Mouse (Mus musculus) heart, embryonic 11.5 days (tissue): ENCODE data around the gene Gm45716. TPM values are rescaled to one million over a fixed set of nuclear protein-coding genes. Genes with fewer than 3 reads are reported as not detected.

Source experiments
- ATAC-seq: fragments of 200-750 bp; cut with Nextera tagmentation; replicated peaks from 2 replicates; pipeline ENCODE4 v1.8.0; 2017; ENCODE audit warnings: moderate library complexity; ENCODE audit not compliant: insufficient number of reproducible peaks, low FRiP score, low TSS enrichment
- H3K27ac ChIP-seq: fragments of 300-500 bp; sonication (generic); 2 replicates; pipeline ENCODE4 v1.5.1; 2014; ENCODE audit warnings: mild to moderate bottlenecking, low read depth, low read length
- H3K27me3 ChIP-seq: fragments of 300-500 bp; sonication (generic); 2 replicates; pipeline ENCODE4 v1.6.1; 2014; ENCODE audit warnings: mild to moderate bottlenecking, low read length, mixed read lengths; ENCODE audit not compliant: control insufficient read depth, insufficient read depth
- H3K36me3 ChIP-seq: fragments of 300-500 bp; sonication (generic); 2 replicates; pipeline ENCODE4 v1.6.1; 2014; ENCODE audit warnings: mild to moderate bottlenecking, low read length, moderate library complexity, mixed read lengths; ENCODE audit not compliant: control insufficient read depth, insufficient read depth
- H3K4me1 ChIP-seq: fragments of 300-500 bp; sonication (generic); 2 replicates; pipeline ENCODE4 v1.6.1; 2014; ENCODE audit warnings: low read length; ENCODE audit not compliant: control insufficient read depth, insufficient read depth
- H3K4me2 ChIP-seq: fragments of 300-500 bp; sonication (generic); 2 replicates; pipeline ENCODE4 v1.6.1; 2014; ENCODE audit warnings: mild to moderate bottlenecking, moderate library complexity
- H3K4me3 ChIP-seq: fragments of 300-500 bp; sonication (generic); 2 replicates; pipeline ENCODE4 v1.5.1; 2014; ENCODE audit warnings: low read depth, low read length
- H3K9ac ChIP-seq: fragments of 300-500 bp; sonication (generic); 2 replicates; pipeline ENCODE4 v1.6.1; 2014; ENCODE audit warnings: mild to moderate bottlenecking, low read depth, low read length, moderate library complexity
- H3K9me3 ChIP-seq: fragments of 300-500 bp; sonication (generic); replicated peaks from 2 replicates; pipeline ENCODE4 v1.6.1; 2016; ENCODE audit warnings: low read length; ENCODE audit not compliant: control insufficient read depth
- WGBS: fragments of 180-500 bp; shearing (Covaris S2); extraction: QIAGEN DNeasy Blood & Tissue Kit; methylation state at CpG from one replicate; pipeline ENCODE4 v1.1.7; 2014; ENCODE audit not compliant: insufficient replicate concordance; 5-methylcytosine and 5-hydroxymethylcytosine counted together
- polyA plus RNA-seq: library from polyadenylated mRNA; unstranded; fragments of >200 nt; fragmentation: Nextera tagmentation; extraction: Ambion mirVana; gene quantifications from 2 replicates; pipeline ENCODE4 v1.2.1, GENCODE M21; 2014

The Gm45716 gene
- polyA plus RNA-seq, 1 experiment from 2014 or later = 50.9 TPM

DNA sequence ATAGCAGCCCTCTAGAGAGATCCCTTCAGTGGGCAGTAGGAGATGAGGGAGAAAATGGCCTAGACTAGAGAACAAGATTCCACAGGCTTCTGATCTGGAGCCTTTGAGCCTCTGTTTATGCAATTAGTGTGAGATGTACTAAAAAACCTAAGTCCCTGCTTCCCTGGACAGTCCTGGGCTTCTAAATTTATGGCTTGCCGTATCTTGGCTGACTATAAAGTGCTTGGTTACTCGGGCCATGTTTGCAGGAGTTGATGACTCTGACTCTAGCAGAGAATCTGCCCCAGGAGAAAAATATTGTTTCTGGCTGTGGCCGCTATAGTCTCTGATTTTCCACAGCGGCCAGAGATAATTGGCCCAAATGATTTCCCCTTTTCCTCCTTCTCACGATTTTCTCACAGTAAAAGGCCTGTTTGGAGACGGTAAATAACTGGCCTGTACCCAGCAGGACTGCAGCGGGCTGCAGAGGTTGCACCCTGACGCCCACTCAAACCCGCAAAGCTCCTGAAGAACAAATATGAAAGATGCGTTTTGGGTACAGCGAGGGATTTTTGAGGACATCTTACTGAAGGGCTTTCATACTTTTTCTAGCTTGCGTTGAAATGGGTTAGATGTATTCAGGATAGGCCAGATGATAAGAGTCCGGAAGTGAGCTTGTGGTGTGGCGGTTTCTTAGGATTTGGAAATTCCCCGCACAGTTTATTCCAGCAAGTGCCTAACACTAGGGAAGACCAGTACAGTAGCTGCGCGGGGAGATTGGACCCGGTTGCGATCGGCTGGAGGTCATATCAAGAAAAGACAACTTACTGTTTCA lies 18.1 kb upstream of the Gm45716 start:
- 52% methylated on average over 20 of the region's 20 CpGs for WGBS
- H3K27ac ChIP-seq = no peak overlapping the region
- H3K4me2 ChIP-seq = peak overlapping the region; percentile 52
- H3K36me3 ChIP-seq = no peaks in the 10 kb centered on the region
- no peaks in the 10 kb centered on the region for H3K27me3 ChIP-seq
- no peaks in the 10 kb centered on the region for H3K4me1 ChIP-seq
- H3K4me3 ChIP-seq = peak overlapping the region; percentile 26; the same call in 1 of the 2 replicates
- H3K9me3 ChIP-seq = no peaks in the 10 kb centered on the region
- no peak for ATAC-seq
- no peak overlapping the region for H3K9ac ChIP-seq

DNA sequence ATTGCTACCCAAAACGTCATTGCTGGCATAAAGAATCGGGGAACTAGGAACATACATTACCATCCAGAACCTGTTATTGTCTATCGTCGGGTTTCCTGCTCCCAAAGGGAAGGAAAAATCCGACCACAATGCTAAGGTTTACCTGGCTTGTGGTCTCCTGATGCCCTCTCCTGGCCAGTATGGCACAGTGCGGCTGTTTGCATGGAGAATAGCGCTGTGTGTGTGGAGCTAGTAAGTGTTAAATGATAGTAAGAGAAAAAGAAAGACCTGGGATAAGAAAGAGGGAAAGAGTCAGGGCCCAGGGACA lies 17.5 kb upstream of the Gm45716 start:
- Histone ChIP-seq H3K9ac (no peak overlapping the region), H3K9me3 (no peaks in the 10 kb centered on the region), H3K36me3 (no peaks in the 10 kb centered on the region), H3K4me2 (peak overlapping the region; percentile 52), H3K27ac (no peak overlapping the region), H3K4me1 (no peaks in the 10 kb centered on the region), H3K27me3 (no peaks in the 10 kb centered on the region), H3K4me3 (peak overlapping the region; percentile 26; the same call in 1 of the 2 replicates)
- ATAC-seq = 0 out of 2 replicates have a peak, but pooled peaks have one; percentile 57
- WGBS = 2% methylated on average over 7 of the region's 7 CpGs

DNA sequence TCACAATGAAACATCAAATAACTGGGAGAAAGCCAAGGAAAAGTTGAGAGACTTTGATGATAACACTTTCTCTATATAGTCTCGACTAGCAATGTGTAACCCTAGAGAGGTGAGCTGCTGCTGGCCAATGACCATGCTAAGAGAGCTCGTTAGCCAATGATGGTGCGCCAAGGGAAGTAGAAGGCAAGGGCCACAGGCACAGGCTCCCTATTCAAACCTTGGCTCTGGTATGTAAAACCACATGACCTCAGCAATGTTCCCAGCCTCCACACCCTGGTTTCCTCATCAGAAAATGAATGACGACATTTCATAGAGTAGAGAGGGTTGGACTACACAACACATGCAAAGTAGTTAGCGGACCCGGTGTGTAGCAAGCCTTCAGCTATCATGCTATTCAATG lies 15.2 kb upstream of the Gm45716 start:
- H3K4me1 ChIP-seq = no peaks in the 10 kb centered on the region
- ATAC-seq = no peak
- no peaks in the 10 kb centered on the region for H3K36me3 ChIP-seq
- H3K27me3 ChIP-seq = no peaks in the 10 kb centered on the region
- H3K4me3 ChIP-seq = no peak overlapping the region
- no peak overlapping the region for H3K9ac ChIP-seq
- no peaks in the 10 kb centered on the region for H3K9me3 ChIP-seq
- 81% methylated on average over 6 of the region's 6 CpGs for WGBS
- H3K4me2 ChIP-seq = no peak overlapping the region
- no peak overlapping the region for H3K27ac ChIP-seq

DNA sequence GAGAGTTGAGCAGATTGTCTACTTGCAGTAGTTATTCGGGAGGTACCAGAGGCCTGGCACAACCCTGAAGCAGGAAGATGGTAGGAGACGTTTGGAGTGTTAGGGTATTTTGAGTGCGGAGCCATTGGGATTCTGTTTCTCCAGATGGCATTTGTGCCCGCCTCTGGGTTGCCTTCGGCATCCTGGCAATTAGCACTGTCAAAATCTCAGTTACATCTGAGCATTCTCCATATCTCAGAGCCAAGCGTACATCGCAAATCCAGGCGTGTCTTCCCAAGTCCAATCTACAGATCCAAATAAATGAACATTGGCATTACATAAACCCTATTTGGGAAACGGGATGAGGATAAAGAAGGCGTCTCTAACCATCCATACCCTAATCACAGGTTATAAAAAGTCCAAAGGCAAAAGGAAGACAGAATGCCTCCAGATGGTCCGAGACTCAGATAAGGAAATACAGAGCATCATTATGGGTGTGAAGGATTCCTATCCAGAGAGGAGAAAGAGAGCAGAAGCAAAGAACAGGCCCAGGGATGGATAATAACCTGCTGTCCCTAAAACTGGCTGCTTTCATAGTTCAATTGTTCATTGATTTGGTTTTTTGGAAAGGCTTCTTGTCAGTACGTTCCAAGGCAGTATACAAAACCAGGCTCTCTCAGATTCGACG lies 11.7 kb upstream of the Gm45716 start:
- Histone ChIP-seq H3K27me3 (no peaks in the 10 kb centered on the region), H3K36me3 (no peaks in the 10 kb centered on the region), H3K9ac (no peak overlapping the region), H3K4me3 (no peak overlapping the region), H3K27ac (no peak overlapping the region), H3K4me2 (no peak overlapping the region), H3K9me3 (no peaks in the 10 kb centered on the region), H3K4me1 (no peaks in the 10 kb centered on the region)
- WGBS = 82% methylated on average over 14 of the region's 14 CpGs
- no peak for ATAC-seq

DNA sequence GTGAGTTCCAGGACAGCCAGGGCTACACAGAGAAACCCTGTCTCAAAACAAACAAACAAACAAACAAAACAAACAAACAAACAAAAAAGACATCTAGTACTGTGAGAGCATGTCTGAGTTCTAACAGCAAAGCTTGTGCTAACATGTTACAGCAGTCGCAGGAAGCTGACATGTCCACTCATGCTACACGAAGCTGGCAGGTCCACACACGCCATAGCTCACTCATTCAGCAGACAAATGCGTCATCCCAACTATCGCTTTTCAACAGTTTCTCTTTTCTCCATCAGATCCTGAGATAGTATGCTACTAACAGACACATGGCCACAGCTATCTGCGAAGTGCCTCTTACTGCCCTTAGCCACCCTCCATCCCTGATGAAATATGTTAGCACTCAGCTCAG lies 10.1 kb upstream of the Gm45716 start:
- WGBS = 86% methylated on average over 6 of the region's 6 CpGs
- H3K36me3 ChIP-seq = no peaks in the 10 kb centered on the region
- no peaks in the 10 kb centered on the region for H3K9me3 ChIP-seq
- no peak overlapping the region for H3K9ac ChIP-seq
- no peaks in the 10 kb centered on the region for H3K4me1 ChIP-seq
- no peak overlapping the region for H3K27ac ChIP-seq
- ATAC-seq = no peak
- H3K27me3 ChIP-seq = no peaks in the 10 kb centered on the region
- H3K4me3 ChIP-seq = no peak overlapping the region
- no peak overlapping the region for H3K4me2 ChIP-seq

DNA sequence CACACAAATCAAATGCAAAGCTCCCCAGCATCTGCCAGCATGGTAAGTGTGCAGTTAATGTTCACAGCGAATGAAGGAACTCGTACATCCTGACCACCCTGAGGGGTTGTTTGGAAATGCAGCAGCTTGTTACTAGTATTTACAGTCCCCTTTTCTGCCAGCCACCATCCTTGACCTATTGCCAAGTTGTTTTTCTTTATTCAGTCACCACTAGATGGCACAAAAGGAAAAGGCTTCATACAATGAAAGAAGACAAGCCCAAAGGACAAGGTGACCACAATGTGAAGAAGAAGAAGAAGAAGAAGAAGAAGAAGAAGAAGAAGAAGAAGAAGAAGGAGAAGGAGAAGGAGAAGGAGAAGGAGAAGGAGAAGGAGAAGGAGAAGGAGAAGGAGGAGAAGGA lies 4.1 kb upstream of the Gm45716 start:
- H3K9ac ChIP-seq = no peak overlapping the region
- no peaks in the 10 kb centered on the region for H3K4me1 ChIP-seq
- H3K27me3 ChIP-seq = no peaks in the 10 kb centered on the region
- H3K36me3 ChIP-seq = no peaks in the 10 kb centered on the region
- no peak for ATAC-seq
- H3K4me2 ChIP-seq = no peak overlapping the region
- no peak overlapping the region for H3K4me3 ChIP-seq
- WGBS = 35% methylated on average over 2 of the region's 2 CpGs
- no peaks in the 10 kb centered on the region for H3K9me3 ChIP-seq
- H3K27ac ChIP-seq = no peak overlapping the region

DNA sequence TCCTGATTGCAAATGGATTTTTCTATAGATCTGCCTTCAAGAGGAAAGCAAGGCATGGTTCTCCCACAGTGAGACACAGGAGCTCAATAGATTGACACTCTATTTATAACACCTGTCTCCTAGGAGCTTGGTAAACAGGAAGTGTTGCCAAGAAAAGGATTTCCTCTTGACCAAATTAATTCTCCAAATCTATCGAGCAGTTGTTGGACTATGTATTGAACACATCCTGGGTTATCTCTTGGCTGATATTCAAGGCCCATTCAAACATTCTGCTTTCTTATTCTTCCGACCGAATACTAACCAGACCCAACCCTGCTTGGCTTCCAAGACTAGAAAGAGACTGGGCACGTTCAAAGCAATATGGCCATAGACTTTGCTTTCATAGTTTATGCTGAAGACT lies 2.7 kb upstream of the Gm45716 start:
- Histone ChIP-seq H3K4me1 (no peaks in the 10 kb centered on the region), H3K36me3 (no peaks in the 10 kb centered on the region), H3K27me3 (no peaks in the 10 kb centered on the region), H3K9ac (no peak overlapping the region), H3K4me3 (no peak overlapping the region), H3K4me2 (no peak overlapping the region), H3K27ac (no peak overlapping the region), H3K9me3 (no peaks in the 10 kb centered on the region)
- WGBS = 66% methylated on average over 4 of the region's 4 CpGs
- no peak for ATAC-seq

DNA sequence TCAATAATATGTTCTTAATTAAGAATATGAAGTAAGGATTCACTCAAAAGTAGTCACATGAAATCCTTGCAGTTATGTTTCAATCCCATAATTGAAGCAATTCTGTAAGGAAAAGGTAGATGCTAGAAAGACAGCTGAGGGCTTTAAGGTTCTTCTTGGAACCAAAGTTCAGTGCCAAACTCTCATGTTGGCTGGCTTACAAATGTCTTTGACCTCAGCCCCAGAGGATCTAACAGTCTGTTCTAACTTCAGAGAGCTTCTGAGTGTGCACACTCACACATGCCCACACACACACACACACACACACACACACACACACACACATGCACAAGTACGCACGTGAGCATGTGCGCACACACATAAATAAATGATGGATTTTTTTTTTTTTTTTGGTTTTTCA lies 2.7 kb downstream of the Gm45716 start:
- H3K27me3 ChIP-seq = no peaks in the 10 kb centered on the region
- H3K4me3 ChIP-seq = no peak overlapping the region
- no peak for ATAC-seq
- no peaks in the 10 kb centered on the region for H3K4me1 ChIP-seq
- no peaks in the 10 kb centered on the region for H3K36me3 ChIP-seq
- H3K9me3 ChIP-seq = 0 out of 2 replicates have a peak, but pooled peaks cover 2% of the 10 kb centered on the region
- no peak overlapping the region for H3K9ac ChIP-seq
- H3K4me2 ChIP-seq = no peak overlapping the region
- WGBS = 94% methylated on average over 3 of the region's 3 CpGs
- no peak overlapping the region for H3K27ac ChIP-seq

DNA sequence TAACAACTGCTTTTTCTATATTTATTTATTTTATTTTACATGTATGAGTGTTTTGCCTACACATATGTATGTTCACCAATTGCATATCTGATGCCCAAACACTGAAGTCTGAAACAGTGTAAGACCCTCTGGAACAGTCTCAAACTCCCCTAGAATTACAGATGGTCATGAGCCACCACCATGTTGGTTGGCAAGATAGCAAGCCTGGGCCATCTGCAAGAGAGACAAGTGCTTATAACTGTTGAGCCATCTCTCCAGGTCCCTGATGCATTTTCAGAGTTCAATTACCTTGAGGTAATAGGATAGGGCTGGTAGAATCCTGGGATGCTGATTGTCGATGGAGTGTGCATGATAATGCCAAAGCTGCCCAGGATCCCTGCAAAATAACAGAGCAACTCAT lies 7.5 kb downstream of the Gm45716 start:
- ATAC-seq = no peak
- no peak overlapping the region for H3K4me2 ChIP-seq
- 82% methylated on average over 1 of the region's 1 CpGs for WGBS
- H3K9ac ChIP-seq = no peak overlapping the region
- H3K9me3 ChIP-seq = 0 out of 2 replicates have a peak, but pooled peaks cover 2% of the 10 kb centered on the region
- H3K36me3 ChIP-seq = no peaks in the 10 kb centered on the region
- peaks cover 8% of the 10 kb centered on the region; the same call in 1 of the 2 replicates for H3K4me1 ChIP-seq
- H3K4me3 ChIP-seq = no peak overlapping the region
- no peak overlapping the region for H3K27ac ChIP-seq
- H3K27me3 ChIP-seq = no peaks in the 10 kb centered on the region
